Mouse (Mus musculus) c-Kit-positive CD71-negative TER-119-negative erythroid progenitor cells, embryonic 14.5 days (primary cell): Measurements from ENCODE around the gene Gm9887.
A peak's percentile ranks its signal among the peaks of the same experiment; 100 is the strongest.

Experiments used
- DNase-seq: peaks from one replicate; pipeline ENCODE4 v3.0.0-alpha.2; 2013; ENCODE audit warnings: low read depth

The Gm9887 gene

GRCm38 (mm10) chr12:69371854-69372671 is at the start of gene Gm9887, which contains the start of gene Arf6:
Gm9887 (minus strand) TSS chr12:69372458.
Arf6 (plus strand) TSS chr12:69372150.
- peak; percentile 96 for DNase-seq

GRCm38 (mm10) chr12:69420716-69421115 is 48.5 kb upstream of the Gm9887 start:
- no peak for DNase-seq

- no peak for DNase-seq
Measured at GRCm38 (mm10) chr12:69419606-69420005, 47.3 kb upstream of the Gm9887 start.

GRCm38 (mm10) chr12:69419017-69419605 is 46.9 kb upstream of the Gm9887 start:
- no peak for DNase-seq

- no peak for DNase-seq
Measured at GRCm38 (mm10) chr12:69418606-69419005, 46.3 kb upstream of the Gm9887 start.

- DNase-seq: no peak
Measured at GRCm38 (mm10) chr12:69417701-69418291, 45.5 kb upstream of the Gm9887 start.

- DNase-seq: peak; percentile 37
Measured at GRCm38 (mm10) chr12:69416793-69417192, 44.5 kb upstream of the Gm9887 start.

GRCm38 (mm10) chr12:69414826-69415572 is 42.7 kb upstream of the Gm9887 start:
- DNase-seq: no peak

- DNase-seq: no peak
Measured at GRCm38 (mm10) chr12:69413303-69413702, 41.0 kb upstream of the Gm9887 start.

GRCm38 (mm10) chr12:69411936-69412335 is 39.7 kb upstream of the Gm9887 start:
- no peak for DNase-seq

GRCm38 (mm10) chr12:69410767-69411166 is 38.5 kb upstream of the Gm9887 start:
- no peak for DNase-seq

- DNase-seq: no peak
Measured at GRCm38 (mm10) chr12:69402594-69403167, 30.4 kb upstream of the Gm9887 start.

- DNase-seq: no peak
Measured at GRCm38 (mm10) chr12:69402100-69402499, 29.8 kb upstream of the Gm9887 start.

- no peak for DNase-seq
Measured at GRCm38 (mm10) chr12:69400871-69401286, 28.6 kb upstream of the Gm9887 start.

- no peak for DNase-seq
Measured at GRCm38 (mm10) chr12:69400367-69400766, 28.1 kb upstream of the Gm9887 start.

GRCm38 (mm10) chr12:69394456-69394855 is 22.2 kb upstream of the Gm9887 start:
- no peak for DNase-seq

GRCm38 (mm10) chr12:69393076-69393475 is 20.8 kb upstream of the Gm9887 start:
- DNase-seq: no peak

- no peak for DNase-seq
Measured at GRCm38 (mm10) chr12:69390000-69390698, 17.9 kb upstream of the Gm9887 start.

GRCm38 (mm10) chr12:69389273-69389938 is 17.1 kb upstream of the Gm9887 start:
- no peak for DNase-seq

GRCm38 (mm10) chr12:69388321-69388869 is 16.1 kb upstream of the Gm9887 start:
- DNase-seq: no peak
